Mouse (Mus musculus) gastrocnemius, postnatal 14 days (tissue): ENCODE data around the gene Prdm11. TPM values are rescaled to one million over a fixed set of nuclear protein-coding genes. Genes with fewer than 3 reads are reported as not detected.

Experiments
- total RNA-seq, 2 experiments: library from RNA; stranded (reverse); gene quantifications; 2 replicates each; pipeline ENCODE4 v1.2.3; 2021

The Prdm11 gene
- total RNA-seq, 2 experiments from 2014 or later = 1.6 to 1.9 TPM

Other genes with a start within 250 kb of the Prdm11 start
- under 1 TPM; 0.18 to 0.27 TPM for gene Syt13, start 131.1 kb downstream of the Prdm11 start, total RNA-seq
- 10 to 100 TPM; 26.9 to 29.6 TPM for gene Trp53i11, start 141.4 kb upstream of the Prdm11 start, total RNA-seq